Mouse (Mus musculus): ENCODE measurements at regions not wholly inside any gene's neighbourhood (a gene's known extent, or its start where the extent isn't known, plus 50 kb on each side); places are given as distances from the start of the nearest gene placed in this dataset.

DNA sequence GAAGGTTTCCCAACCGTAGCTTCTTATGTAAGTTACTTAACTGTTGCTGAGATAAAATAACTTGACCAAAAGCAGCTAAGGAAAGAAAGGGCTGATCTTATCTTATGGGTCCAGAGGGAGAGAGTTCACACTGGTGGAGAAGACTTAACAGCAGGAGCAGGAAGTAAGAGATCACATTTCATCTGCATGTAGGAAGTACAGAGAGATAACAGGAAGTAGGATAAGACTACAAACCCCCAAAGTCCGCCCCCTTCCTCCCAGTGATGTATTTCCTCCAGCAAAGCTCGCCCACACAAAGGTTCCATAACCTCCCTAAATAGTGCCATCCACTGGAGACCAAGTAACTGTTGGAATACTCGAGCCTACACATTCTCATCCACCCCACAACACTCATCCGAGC is 79.2 kb upstream of the Tbc1d5 start:
- DNase-seq (no peak), ATAC-seq (ENCODE audit: low read depth) (no peak)
- Histone ChIP-seq H3K4me2 (no peak overlapping the region), H3K9ac (no peak overlapping the region), H3K36me3 (no peaks in the 10 kb centered on the region), H3K4me1 (replicated peaks) (no peaks in the 10 kb centered on the region), H3K9me3 (replicated peaks) (no peaks in the 10 kb centered on the region), H3K27ac (no peak overlapping the region), H3K4me3 (replicated peaks) (no peak overlapping the region), H3K27me3 (no peaks in the 10 kb centered on the region)
- 46% methylated on average over 5 of the region's 5 CpGs for WGBS (ENCODE audit: insufficient replicate concordance)

DNA sequence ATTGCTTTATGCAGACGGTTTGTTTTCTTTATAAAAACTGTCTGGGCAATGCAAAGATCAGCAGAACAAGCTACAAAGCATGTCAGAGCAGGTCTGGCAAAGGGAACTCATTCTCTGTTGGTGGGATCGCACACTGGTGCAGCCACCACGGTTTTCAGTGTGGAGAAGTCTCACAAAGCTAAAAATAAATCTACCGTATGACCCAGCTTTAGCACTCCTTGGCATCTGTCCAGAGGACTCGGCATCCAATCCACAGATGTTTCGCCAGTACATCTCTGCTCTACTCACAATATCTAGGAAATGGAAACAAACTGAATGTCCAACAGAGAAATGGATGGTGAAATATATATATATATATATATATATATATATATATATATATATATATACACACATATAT is 69.4 kb upstream of the Tbc1d5 start:
- Histone ChIP-seq H3K27me3 (no peaks in the 10 kb centered on the region), H3K4me3 (replicated peaks) (no peak overlapping the region), H3K9ac (no peak overlapping the region), H3K27ac (no peak overlapping the region), H3K9me3 (replicated peaks) (no peaks in the 10 kb centered on the region), H3K36me3 (no peaks in the 10 kb centered on the region), H3K4me2 (no peak overlapping the region), H3K4me1 (replicated peaks) (no peaks in the 10 kb centered on the region)
- DNase-seq: no peak
- WGBS (ENCODE audit: insufficient replicate concordance): 59% methylated on average over 6 of the region's 6 CpGs
- ATAC-seq (ENCODE audit: low read depth): no peak

DNA sequence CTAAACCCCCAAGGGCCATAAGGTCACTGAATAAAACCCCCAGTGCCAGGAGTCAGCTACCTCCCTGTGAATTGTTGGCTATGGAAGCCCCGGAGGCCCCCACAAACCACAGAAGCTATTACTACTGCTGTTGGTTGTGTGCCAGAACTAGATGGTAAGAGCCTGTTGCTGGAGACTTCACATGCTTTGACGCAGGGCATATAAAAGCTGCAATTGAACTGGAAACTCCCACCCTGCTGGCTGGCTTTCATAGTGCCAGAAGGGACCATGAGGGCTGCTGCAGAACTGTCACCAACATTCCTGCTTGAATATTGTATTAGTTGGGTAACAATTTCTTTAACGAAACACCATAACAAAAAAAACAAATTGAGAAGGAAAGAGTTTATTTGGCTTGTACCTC is 66.9 kb upstream of the Tbc1d5 start:
- no peak overlapping the region for H3K4me3 ChIP-seq (replicated peaks)
- no peaks in the 10 kb centered on the region for H3K36me3 ChIP-seq
- H3K27ac ChIP-seq: no peak overlapping the region
- ATAC-seq (ENCODE audit: low read depth) (no peak), DNase-seq (no peak)
- H3K27me3 ChIP-seq: no peaks in the 10 kb centered on the region
- WGBS (ENCODE audit: insufficient replicate concordance): 64% methylated on average over 3 of the region's 3 CpGs
- no peak overlapping the region for H3K9ac ChIP-seq
- H3K9me3 ChIP-seq (replicated peaks): no peaks in the 10 kb centered on the region
- no peak overlapping the region for H3K4me2 ChIP-seq
- H3K4me1 ChIP-seq (replicated peaks): no peaks in the 10 kb centered on the region

DNA sequence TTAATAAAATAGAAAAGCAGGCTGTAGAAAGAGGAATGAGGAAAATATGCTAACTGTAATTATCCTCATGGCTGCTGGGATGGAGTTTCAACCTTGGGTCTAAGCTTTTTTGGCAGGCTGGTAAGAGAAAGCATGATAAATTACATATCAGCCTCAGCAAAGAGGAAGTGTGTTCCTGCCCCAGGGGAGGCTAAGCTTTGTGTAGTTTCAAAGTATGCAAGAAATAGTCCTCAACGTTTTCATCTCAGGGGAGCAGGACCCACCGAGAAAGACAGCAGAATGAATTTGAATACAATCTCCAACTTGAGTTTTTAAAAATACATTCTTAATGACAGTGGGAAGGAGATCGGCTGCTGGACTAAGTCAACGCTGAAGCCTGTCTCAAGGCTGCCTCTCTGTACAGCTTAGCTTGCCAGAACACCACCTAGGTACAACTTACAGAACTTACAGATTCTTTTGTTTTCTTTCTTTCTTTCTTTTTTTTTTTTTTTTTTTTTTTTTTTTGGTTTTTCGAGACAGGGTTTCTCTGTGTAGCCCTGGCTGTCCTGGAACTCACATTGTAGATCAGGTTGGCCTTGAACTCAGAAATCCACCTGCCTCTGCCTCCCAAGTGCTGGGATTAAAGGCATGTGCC is 61.3 kb upstream of the Tbc1d5 start:
- Histone ChIP-seq H3K9me3 (replicated peaks) (no peaks in the 10 kb centered on the region), H3K4me2 (no peak overlapping the region), H3K9ac (no peak overlapping the region), H3K27ac (no peak overlapping the region), H3K36me3 (no peaks in the 10 kb centered on the region), H3K27me3 (no peaks in the 10 kb centered on the region), H3K4me3 (replicated peaks) (no peak overlapping the region), H3K4me1 (replicated peaks) (no peaks in the 10 kb centered on the region)
- DNase-seq (no peak), ATAC-seq (ENCODE audit: low read depth) (no peak)
- WGBS (ENCODE audit: insufficient replicate concordance): 37% methylated on average over 5 of the region's 5 CpGs

DNA sequence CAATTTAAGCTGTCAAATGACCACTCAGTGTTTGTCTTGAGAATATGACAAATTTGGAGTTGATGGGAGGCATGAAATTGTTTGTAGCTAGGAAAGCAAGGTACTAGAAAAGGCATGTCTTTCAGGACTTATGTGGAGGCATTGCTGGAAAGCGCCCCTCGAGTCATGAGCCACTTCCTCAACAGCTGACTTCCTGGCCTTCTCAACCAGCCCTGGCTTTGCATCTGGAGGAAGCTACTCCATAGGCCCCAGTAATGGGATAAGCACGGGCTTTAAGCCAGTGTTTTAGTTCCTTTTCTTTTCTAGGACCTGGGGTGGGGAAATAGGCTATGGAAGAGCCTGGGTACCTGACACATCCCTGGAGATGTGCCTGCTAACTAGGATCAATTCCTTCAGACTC is 60.3 kb upstream of the Tbc1d5 start:
- Histone ChIP-seq H3K9ac (no peak overlapping the region), H3K4me1 (replicated peaks) (no peaks in the 10 kb centered on the region), H3K4me3 (replicated peaks) (no peak overlapping the region), H3K27me3 (no peaks in the 10 kb centered on the region), H3K36me3 (no peaks in the 10 kb centered on the region), H3K9me3 (replicated peaks) (no peaks in the 10 kb centered on the region), H3K27ac (no peak overlapping the region), H3K4me2 (no peak overlapping the region)
- no peak for ATAC-seq (ENCODE audit: low read depth)
- no peak for DNase-seq
- 33% methylated on average over 3 of the region's 3 CpGs for WGBS (ENCODE audit: insufficient replicate concordance)

All from liver, embryonic 13.5 days (tissue).